In the genomic region with DNA sequence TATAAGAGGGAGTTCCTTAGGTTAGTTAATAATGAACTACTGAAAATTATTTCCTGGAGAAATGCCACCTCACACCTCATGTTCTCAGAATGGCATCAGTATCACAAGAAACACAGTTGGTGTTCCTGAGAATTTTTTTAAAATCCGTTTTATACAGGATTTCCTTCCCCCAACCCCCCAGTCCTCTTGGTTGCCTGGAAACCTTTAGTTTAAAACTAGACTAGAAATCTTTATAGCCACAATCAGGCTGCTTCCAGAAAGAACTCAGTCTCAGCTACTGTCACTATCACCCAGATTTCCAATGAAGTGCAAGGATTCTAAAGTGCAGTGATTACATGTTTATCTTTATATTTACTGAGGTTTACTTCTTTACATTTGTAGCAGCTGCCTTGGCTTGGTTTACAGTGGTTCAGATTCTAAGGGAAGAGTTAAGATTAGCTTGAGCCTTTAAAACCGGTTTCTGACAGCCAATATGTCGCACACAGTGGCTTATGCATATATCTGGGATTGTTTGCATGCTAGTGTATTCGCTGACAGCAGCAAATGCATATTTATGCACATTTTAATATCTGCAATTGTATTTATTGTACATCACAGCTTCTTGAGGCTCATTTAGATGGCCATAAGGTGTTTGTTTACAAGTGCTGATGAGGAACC, we compare ENCODE assay signal across 23 mouse cellular contexts.
DNase-seq lines count a peak whose midpoint lies in the region; ATAC-seq and TF ChIP-seq lines count a peak whose summit lies in the region.
"Had no signal": no experiment of that assay in that cellular context is flagged by ENCODE, and none has a peak within 500 bp of the region (broad histone marks: within the 10 kb centered on the region; RNA-seq: fewer than 3 reads in every experiment).

No protein-coding gene starts in this region.

- intact Hi-C loops in left cerebral cortex, postnatal 25 days (cut with DNase I), result no loop called here

- WGBS in forebrain, embryonic 13.5 days, result 64% methylated on average over 4 of the region's 4 CpGs
- WGBS in forebrain, embryonic 11.5 days, result 76% methylated on average over 4 of the region's 4 CpGs
- WGBS in midbrain, postnatal 0 days, result 47% methylated on average over 4 of the region's 4 CpGs
- WGBS in midbrain, embryonic 10.5 days, result 76% methylated on average over 4 of the region's 4 CpGs

- no peaks in the 10 kb centered on the region for H3K9me3 ChIP-seq in forebrain, embryonic 13.5 days (replicated peaks)
- no peaks in the 10 kb centered on the region for H3K9me3 ChIP-seq in forebrain, embryonic 11.5 days (ENCODE audit: control insufficient read depth, low read length)
- no peaks in the 10 kb centered on the region for H3K9me3 ChIP-seq in midbrain, postnatal 0 days (ENCODE audit: low read length)
- no peaks in the 10 kb centered on the region for H3K9me3 ChIP-seq in midbrain, embryonic 10.5 days (replicated peaks)
- H3K9me3 ChIP-seq: limb, embryonic 12.5 days; midbrain, embryonic 15.5 days; neural tube, embryonic 15.5 days had no signal

- DNase-seq in forebrain, embryonic 11.5 days (ENCODE audit: low spot score), result no peak
- DNase-seq in layer of hippocampus, adult 9-11 months, result peak; percentile 8
- no peak for DNase-seq in layer of hippocampus, postnatal 36 days
- no peak for DNase-seq in midbrain, postnatal 0 days (ENCODE audit: low spot score)
- no peak for DNase-seq in midbrain, embryonic 10.5 days (ENCODE audit: low spot score)
- peak; percentile 35 to 68 for DNase-seq in left cerebral cortex, postnatal 25 days (ENCODE audit: low spot score in 2 of 2)
- no peak for DNase-seq in yolk sac, embryonic 10.5 days (ENCODE audit: low spot score)
- DNase-seq: adrenal gland, adult 8-10 months; cerebellum, adult 11-12 months; cerebellum, postnatal 25 days; gastrocnemius, postnatal 25 days; heart, adult 2 months; heart, postnatal 36 days; kidney, adult 8-10 months; thymus, adult 18-20 months; thymus, postnatal 4 days had no signal

- TF ChIP-seq CTCF in midbrain, postnatal 0 days (IDR thresholded peaks at IDR 0.05), result no peak

- H3K9ac ChIP-seq in forebrain, embryonic 13.5 days, result no peak overlapping the region
- no peak overlapping the region for H3K9ac ChIP-seq in forebrain, embryonic 11.5 days (ENCODE audit: low read length)
- no peak overlapping the region for H3K9ac ChIP-seq in midbrain, postnatal 0 days (replicated peaks; ENCODE audit: low read length, poor library complexity, severe bottlenecking)
- H3K9ac ChIP-seq: hindbrain, embryonic 14.5 days; limb, embryonic 12.5 days; liver, embryonic 14.5 days; midbrain, embryonic 15.5 days; neural tube, embryonic 15.5 days had no signal

- H3K27me3 ChIP-seq in forebrain, embryonic 13.5 days, result no peaks in the 10 kb centered on the region
- H3K27me3 ChIP-seq in forebrain, embryonic 11.5 days (ENCODE audit: control insufficient read depth, insufficient read depth, low read length), result no peaks in the 10 kb centered on the region
- no peaks in the 10 kb centered on the region for H3K27me3 ChIP-seq in midbrain, postnatal 0 days (ENCODE audit: insufficient read depth, low read length)
- no peaks in the 10 kb centered on the region for H3K27me3 ChIP-seq in midbrain, embryonic 10.5 days (ENCODE audit: low read depth, poor library complexity, severe bottlenecking)
- H3K27me3 ChIP-seq: limb, embryonic 12.5 days; midbrain, embryonic 15.5 days; neural tube, embryonic 15.5 days; Patski had no signal

- ATAC-seq in forebrain, embryonic 13.5 days, result peak; percentile 63; the same call in 1 of the 2 replicates
- no peak for ATAC-seq in forebrain, embryonic 11.5 days (replicated peaks; ENCODE audit: low FRiP score)
- ATAC-seq in midbrain, postnatal 0 days (ENCODE audit: low FRiP score), result no peak
- ATAC-seq: midbrain, embryonic 15.5 days; Patski had no signal

- no peak overlapping the region for H3K27ac ChIP-seq in forebrain, embryonic 13.5 days
- no peak overlapping the region for H3K27ac ChIP-seq in forebrain, embryonic 11.5 days (ENCODE audit: low read depth, low read length)
- 0 out of 2 replicates have a peak overlapping the region, but pooled peaks have one; percentile 7 for H3K27ac ChIP-seq in midbrain, postnatal 0 days (ENCODE audit: low read depth, low read length)
- H3K27ac ChIP-seq in midbrain, embryonic 10.5 days (replicated peaks), result no peak overlapping the region
- H3K27ac ChIP-seq: heart, adult 2 months; hindbrain, embryonic 14.5 days; limb, embryonic 12.5 days; liver, embryonic 14.5 days; midbrain, embryonic 15.5 days; neural tube, embryonic 15.5 days had no signal

- no peak overlapping the region for H3K4me3 ChIP-seq in forebrain, embryonic 13.5 days
- H3K4me3 ChIP-seq in forebrain, embryonic 11.5 days (ENCODE audit: low read depth, low read length), result no peak overlapping the region
- no peak overlapping the region for H3K4me3 ChIP-seq in midbrain, postnatal 0 days (ENCODE audit: low read depth, low read length)
- H3K4me3 ChIP-seq in midbrain, embryonic 10.5 days, result no peak overlapping the region
- H3K4me3 ChIP-seq: heart, adult 2 months; limb, embryonic 12.5 days; midbrain, embryonic 15.5 days; neural tube, embryonic 15.5 days had no signal

- H3K36me3 ChIP-seq in forebrain, embryonic 13.5 days (ENCODE audit: poor library complexity, severe bottlenecking), result no peaks in the 10 kb centered on the region
- H3K36me3 ChIP-seq in forebrain, embryonic 11.5 days (ENCODE audit: control insufficient read depth, insufficient read depth, low read length), result no peaks in the 10 kb centered on the region
- H3K36me3 ChIP-seq in midbrain, postnatal 0 days (ENCODE audit: insufficient read depth, low read length), result no peaks in the 10 kb centered on the region
- H3K36me3 ChIP-seq in midbrain, embryonic 10.5 days, result no peaks in the 10 kb centered on the region
- H3K36me3 ChIP-seq: limb, embryonic 12.5 days; midbrain, embryonic 15.5 days; neural tube, embryonic 15.5 days had no signal

- no peaks in the 10 kb centered on the region for H3K4me1 ChIP-seq in forebrain, embryonic 13.5 days
- no peaks in the 10 kb centered on the region for H3K4me1 ChIP-seq in forebrain, embryonic 11.5 days (replicated peaks; ENCODE audit: control insufficient read depth, insufficient read depth, low read length)
- no peaks in the 10 kb centered on the region for H3K4me1 ChIP-seq in midbrain, postnatal 0 days (ENCODE audit: insufficient read depth, low read length)
- H3K4me1 ChIP-seq in midbrain, embryonic 10.5 days, result no peaks in the 10 kb centered on the region
- H3K4me1 ChIP-seq: limb, embryonic 12.5 days; midbrain, embryonic 15.5 days; neural tube, embryonic 15.5 days had no signal

- H3K4me2 ChIP-seq in forebrain, embryonic 13.5 days, result no peak overlapping the region
- no peak overlapping the region for H3K4me2 ChIP-seq in forebrain, embryonic 11.5 days (ENCODE audit: low read depth, low read length, severe bottlenecking)
- H3K4me2 ChIP-seq in midbrain, postnatal 0 days (ENCODE audit: low read depth, low read length, poor library complexity, severe bottlenecking), result no peak overlapping the region
- H3K4me2 ChIP-seq: hindbrain, embryonic 14.5 days; limb, embryonic 12.5 days; midbrain, embryonic 15.5 days; neural tube, embryonic 15.5 days had no signal

Comparison
In these comparisons a context has a peak if more than half of its experiments do, and no peak if none do; other contexts are left out.
1. DNase-seq: peak in layer of hippocampus, adult 9-11 months (single experiment) and left cerebral cortex, postnatal 25 days (2 of 2); none in forebrain, embryonic 11.5 days (single experiment), layer of hippocampus, postnatal 36 days (0 of 2), midbrain, postnatal 0 days (single experiment), midbrain, embryonic 10.5 days (single experiment) and yolk sac, embryonic 10.5 days (single experiment).